Mouse (Mus musculus) left cerebral cortex, adult 11 months (tissue): Measurements from ENCODE around the gene Igsf21.

ENCODE experiments used
- DNase-seq: peaks from one replicate; pipeline ENCODE4 v3.0.0; 2022; ENCODE audit warnings: low spot score

The Igsf21 gene

GRCm38 (mm10) chr4:140235361-140236153 is 11.0 kb downstream of the Igsf21 start:
- no peak for DNase-seq

DNA sequence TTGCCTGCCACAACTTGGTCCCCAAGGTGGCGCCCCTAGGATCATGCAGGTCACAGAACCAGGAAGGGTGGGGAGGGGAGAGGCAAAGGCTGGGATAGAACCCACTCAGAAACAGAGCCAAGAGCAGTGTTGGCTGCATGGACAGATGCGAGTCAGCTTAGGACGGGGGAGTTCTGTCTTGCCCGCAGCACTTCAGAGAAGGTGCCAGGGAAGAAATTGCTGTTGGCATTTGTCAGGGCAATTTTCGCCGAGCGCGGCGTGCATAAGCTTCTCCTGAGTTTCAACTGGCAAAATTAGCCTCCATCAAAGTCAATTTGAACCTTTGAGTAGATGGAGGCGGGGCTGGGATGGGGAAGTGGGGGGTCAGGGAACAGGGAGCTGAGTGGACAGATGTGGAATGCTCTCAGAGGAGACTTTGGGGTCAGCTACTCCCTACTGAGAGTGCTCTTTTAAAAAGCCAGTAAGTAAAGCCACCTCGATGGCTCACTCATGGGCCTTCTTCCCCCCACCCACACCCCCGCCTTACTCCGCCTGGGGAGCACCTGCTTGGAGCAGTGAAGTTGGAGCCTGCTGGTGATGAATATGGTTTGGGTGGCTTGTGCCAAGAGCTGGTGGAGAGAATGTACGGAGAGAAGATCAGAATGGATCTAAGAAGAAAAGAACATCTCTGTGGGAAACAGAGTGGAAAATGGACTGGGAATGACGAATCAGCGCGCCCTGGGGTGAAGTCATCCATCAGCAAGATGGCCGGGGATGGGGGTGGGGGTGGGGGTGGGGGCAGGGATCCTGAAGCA is 12.0 kb downstream of the Igsf21 start:
- DNase-seq: no peak

DNA sequence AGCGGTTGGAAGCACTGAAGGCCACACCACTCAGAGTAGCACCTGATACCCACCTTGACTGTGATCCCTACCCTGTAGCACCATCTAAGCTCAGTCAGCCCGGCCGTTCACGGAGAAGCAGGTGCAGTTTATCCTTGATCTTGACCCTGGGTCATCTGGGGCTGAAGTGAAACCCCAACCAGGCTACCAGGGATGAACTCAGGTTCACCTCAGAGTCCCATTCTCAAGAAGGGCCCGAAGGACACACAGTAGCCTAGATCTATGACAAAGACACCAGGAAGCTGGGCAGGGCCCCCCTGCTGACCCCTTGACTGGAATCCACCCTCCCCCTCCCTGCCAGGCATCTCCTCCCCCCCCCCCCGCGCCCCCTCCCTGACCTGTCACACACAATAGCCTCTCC is 18.7 kb downstream of the Igsf21 start:
- no peak for DNase-seq

DNA sequence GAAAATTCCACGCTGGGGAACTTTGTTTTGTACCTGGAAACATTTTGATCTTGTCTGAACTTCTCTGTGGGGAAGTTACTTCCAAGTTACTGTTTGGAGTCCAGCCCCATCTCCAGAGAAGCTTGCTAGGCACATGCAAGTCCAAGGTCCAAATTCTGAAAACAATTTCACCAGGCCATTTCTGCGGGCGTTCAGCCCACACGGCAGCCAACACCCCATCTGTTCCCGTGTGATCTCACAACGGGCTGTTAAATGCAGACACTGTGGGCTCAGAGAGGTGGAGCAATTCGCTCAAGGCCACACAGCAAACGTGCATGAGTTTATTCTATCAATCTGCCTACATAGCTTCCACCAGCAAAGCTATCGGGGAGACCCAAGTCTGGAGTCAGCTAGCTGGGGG is 21.4 kb downstream of the Igsf21 start:
- DNase-seq: no peak

GRCm38 (mm10) chr4:140224451-140224850 is 22.1 kb downstream of the Igsf21 start:
- no peak for DNase-seq

GRCm38 (mm10) chr4:140223067-140223466 is 23.5 kb downstream of the Igsf21 start:
- DNase-seq: no peak

- DNase-seq: no peak
These were observed 26.1 kb downstream of the Igsf21 start for GRCm38 (mm10) chr4:140220326-140221093.

- DNase-seq: no peak
These were observed 27.4 kb downstream of the Igsf21 start for GRCm38 (mm10) chr4:140218853-140219852.

GRCm38 (mm10) chr4:140218384-140218783 is 28.2 kb downstream of the Igsf21 start:
- DNase-seq: no peak

GRCm38 (mm10) chr4:140217934-140218333 is 28.6 kb downstream of the Igsf21 start:
- no peak for DNase-seq

DNA sequence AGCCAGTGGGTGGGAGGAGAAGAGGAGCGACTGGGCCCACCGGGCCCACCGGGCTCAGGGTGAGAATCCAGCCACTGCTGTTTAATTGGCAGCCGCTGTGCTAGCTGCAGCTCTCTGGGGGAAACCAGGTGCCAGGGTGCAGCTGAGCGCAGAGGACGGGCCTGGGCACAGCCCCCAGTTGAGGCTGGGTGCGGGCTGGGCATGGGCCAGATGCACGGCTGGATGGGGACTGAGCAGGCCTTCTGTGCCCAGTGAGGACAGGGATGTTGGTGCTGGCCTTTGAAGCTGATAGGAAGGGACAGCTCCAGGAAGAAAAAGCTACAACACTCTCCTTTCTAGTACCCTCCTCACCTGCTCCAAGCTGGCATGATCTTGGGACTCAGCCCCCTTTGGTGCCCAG is 30.5 kb downstream of the Igsf21 start:
- no peak for DNase-seq

DNA sequence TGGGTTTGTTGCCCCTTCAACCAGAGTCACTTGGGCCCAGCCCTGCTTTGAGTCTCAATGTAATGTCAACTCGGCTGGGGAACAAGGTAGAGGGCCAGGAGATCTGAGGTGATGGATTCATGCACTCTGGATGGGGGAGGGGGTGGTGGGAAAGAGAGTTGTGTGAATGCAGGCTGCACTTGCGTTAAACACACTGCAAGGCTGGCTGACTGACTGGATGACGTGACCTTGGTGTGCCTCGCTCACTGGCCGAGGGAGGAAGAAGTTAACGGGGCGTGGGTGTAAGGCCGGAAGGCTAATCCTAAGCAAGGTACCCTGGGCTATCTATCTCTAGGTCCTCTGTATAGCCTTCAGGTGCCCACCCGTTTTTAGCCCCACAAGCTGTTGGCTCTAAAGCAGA is 31.4 kb downstream of the Igsf21 start:
- DNase-seq: no peak

GRCm38 (mm10) chr4:140214406-140214805 is 32.2 kb downstream of the Igsf21 start:
- DNase-seq: no peak

DNA sequence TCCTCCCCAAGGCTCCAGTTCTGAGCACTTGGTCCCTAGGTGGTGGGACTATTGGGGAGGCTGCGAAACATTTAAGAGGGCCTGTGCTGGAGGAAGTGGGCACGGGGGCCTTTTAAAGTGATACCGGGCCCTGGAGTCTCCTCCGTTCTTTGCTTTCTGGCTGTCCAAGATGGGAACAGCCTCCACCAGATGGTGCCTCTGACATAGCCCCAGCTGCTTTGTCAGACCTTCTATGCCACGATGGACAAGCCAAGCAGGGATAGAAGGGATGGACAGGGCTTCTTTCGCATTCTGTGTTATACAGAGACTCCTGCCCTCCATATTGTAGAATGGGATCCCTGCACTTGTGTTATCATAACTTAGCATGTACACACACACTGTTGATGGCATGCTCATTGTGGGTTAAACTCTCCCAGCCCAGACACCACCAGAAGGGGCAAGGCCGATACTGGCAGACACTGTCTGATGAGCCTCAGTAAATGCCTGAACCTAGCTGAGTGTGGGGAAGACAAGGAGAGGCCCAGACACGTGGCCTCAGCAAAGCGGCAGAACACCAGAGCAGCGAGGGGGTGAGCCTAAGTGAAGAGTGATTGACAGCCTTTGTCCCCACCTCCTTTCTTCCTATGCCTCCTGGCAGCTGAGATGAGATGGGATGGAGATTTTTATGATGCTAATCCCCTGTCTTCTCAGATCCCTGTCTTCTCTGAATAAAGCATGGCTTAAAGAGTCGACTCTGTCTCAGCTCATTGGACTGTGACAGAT is 36.3 kb downstream of the Igsf21 start:
- no peak for DNase-seq

GRCm38 (mm10) chr4:140205811-140206231 is 40.8 kb downstream of the Igsf21 start:
- no peak for DNase-seq

DNA sequence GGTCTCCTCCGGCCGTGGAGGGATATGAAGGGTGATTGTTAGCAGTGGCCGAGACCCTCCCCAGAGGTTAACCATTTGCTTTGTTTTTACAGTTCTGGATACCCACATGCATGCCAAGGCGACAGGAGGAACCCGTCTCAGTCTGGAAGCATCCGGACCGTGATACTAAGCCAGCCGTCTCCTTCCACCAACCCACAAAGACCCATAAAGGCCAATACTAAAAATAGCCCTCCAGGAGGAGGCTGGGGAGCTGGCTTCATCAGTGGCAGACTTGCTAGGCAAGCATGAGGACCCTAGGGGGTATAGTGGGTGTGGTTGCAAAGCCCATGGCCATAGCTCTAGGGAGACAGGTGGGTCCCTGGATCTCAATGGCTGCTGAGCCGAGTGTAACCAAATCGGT is 41.8 kb downstream of the Igsf21 start:
- no peak for DNase-seq

- DNase-seq: no peak
These were observed 42.8 kb downstream of the Igsf21 start for GRCm38 (mm10) chr4:140203696-140204272.

GRCm38 (mm10) chr4:140202196-140202595 is 44.4 kb downstream of the Igsf21 start:
- no peak for DNase-seq

DNA sequence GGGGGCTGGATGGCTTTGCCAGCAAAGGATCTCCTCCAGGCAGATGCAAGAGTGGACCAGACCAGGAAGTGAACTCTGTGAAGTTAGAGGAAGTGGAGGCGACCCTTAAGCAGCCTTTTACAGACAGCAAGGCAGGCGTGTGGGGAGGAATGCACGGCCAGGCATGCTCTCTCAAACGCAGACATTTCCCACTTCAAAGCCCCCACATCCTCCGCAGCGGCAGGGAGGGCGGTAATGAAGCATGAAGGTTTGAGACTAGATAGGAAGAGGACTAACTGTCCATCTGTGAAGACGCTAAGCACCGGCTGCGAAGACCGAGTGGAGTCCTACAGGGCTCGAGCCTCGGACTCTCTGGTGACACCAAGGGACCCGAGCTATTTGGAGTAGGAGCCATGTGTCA is 46.3 kb downstream of the Igsf21 start:
- DNase-seq: no peak

DNA sequence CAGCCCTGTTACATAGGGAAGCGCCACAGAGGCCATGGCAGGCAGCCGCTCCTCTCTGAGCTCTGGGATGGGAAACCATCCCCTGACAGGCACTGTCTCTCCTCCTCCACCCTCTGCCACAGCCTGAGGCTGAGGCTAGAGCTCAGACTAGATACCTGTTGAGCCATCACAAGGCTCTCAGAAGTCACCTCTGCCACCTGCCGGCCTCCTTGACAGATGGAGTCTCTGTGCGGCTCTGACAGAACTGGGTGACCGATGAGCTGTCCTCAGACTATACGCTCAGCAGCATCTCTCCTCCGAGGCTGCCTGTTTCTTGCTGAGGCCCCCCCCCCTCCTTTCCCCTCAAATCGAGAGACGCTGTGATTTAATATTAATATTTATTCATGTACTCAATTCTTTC is 49.9 kb downstream of the Igsf21 start:
- DNase-seq: no peak
